Mouse (Mus musculus) embryonic facial prominence, embryonic 11.5 days (tissue): Measurements from ENCODE around the gene Fabp3. TPM values are rescaled to one million over a fixed set of nuclear protein-coding genes. Genes with fewer than 3 reads are reported as not detected.

ENCODE experiments used
- ATAC-seq: fragments of 200-750 bp; cut with Nextera tagmentation; replicated peaks from 2 replicates; pipeline ENCODE4 v1.8.0; 2017; ENCODE audit warnings: low read depth; ENCODE audit not compliant: insufficient number of reproducible peaks, low FRiP score, low TSS enrichment
- DNase-seq: peaks from one replicate; pipeline ENCODE4 v3.0.0-alpha.2; 2015; ENCODE audit warnings: low spot score
- H3K27ac ChIP-seq: fragments of 300-500 bp; sonication (generic); replicated peaks from 2 replicates; pipeline ENCODE4 v1.5.1; 2014; ENCODE audit warnings: mild to moderate bottlenecking, low read depth, low read length, control low read depth
- H3K27me3 ChIP-seq: fragments of 300-500 bp; sonication (generic); 2 replicates; pipeline ENCODE4 v1.6.1; 2014; ENCODE audit warnings: mild to moderate bottlenecking, low read length, moderate library complexity, mixed read lengths; ENCODE audit not compliant: control insufficient read depth, insufficient read depth
- H3K36me3 ChIP-seq: fragments of 300-500 bp; sonication (generic); replicated peaks from 2 replicates; pipeline ENCODE4 v1.6.1; 2014; ENCODE audit warnings: low read depth, mild to moderate bottlenecking, low read length, moderate library complexity, mixed read lengths; ENCODE audit not compliant: control insufficient read depth, insufficient read depth
- H3K4me1 ChIP-seq: fragments of 300-500 bp; sonication (generic); 2 replicates; pipeline ENCODE4 v1.6.1; 2014; ENCODE audit warnings: low read length, mixed read lengths; ENCODE audit not compliant: control insufficient read depth, insufficient read depth
- H3K4me2 ChIP-seq: fragments of 300-500 bp; sonication (generic); 2 replicates; pipeline ENCODE4 v1.6.1; 2014; ENCODE audit warnings: low read depth, mild to moderate bottlenecking, control low read depth, low read length, moderate library complexity
- H3K4me3 ChIP-seq: fragments of 300-500 bp; sonication (generic); 2 replicates; pipeline ENCODE4 v1.5.1; 2014; ENCODE audit warnings: low read depth, low read length, control low read depth
- H3K9ac ChIP-seq: fragments of 300-500 bp; sonication (generic); replicated peaks from 2 replicates; pipeline ENCODE4 v1.6.1; 2014; ENCODE audit warnings: mild to moderate bottlenecking, control low read depth, low read length
- H3K9me3 ChIP-seq: fragments of 300-500 bp; sonication (generic); replicated peaks from 2 replicates; pipeline ENCODE4 v1.6.1; 2016; ENCODE audit warnings: mild to moderate bottlenecking, low read length, inconsistent platforms, mixed read lengths; ENCODE audit not compliant: control insufficient read depth
- WGBS: fragments of 180-500 bp; shearing (Covaris S2); extraction: QIAGEN DNeasy Blood & Tissue Kit; methylation state at CpG from one replicate; pipeline ENCODE4 v1.1.7; 2014; 5-methylcytosine and 5-hydroxymethylcytosine counted together
- polyA plus RNA-seq: library from polyadenylated mRNA; unstranded; fragments of >200 nt; fragmentation: Nextera tagmentation; extraction: Ambion mirVana; gene quantifications from 2 replicates; pipeline ENCODE4 v1.2.1, GENCODE M21; 2014

The Fabp3 gene
- polyA plus RNA-seq, 1 experiment from 2014 or later, result 12.4 TPM

DNA sequence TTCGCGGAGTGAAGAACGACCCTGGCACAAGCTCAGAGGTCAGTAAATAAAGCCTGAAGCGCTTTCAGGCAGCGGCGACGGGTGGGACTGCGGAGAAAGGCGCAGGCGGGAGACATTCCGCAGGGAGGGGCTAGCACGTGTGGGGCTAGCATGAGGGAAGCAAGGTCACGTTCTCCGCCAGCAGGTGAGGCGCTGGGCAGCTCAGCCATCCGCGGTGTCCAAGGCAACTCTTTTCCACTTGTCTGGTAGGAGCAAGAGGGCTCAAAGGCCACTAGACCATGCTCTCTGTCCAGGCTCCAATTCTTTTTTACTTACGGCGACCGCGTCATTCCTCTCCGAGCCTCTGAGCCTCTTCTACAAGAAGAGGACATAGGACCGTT is 554 bp upstream of the Fabp3 start:
- Histone ChIP-seq H3K36me3 (no peaks in the 10 kb centered on the region), H3K4me1 (no peaks in the 10 kb centered on the region), H3K9me3 (no peaks in the 10 kb centered on the region), H3K4me3 (peak overlapping the region; percentile 44), H3K9ac (no peak overlapping the region), H3K4me2 (peak overlapping the region; percentile 91), H3K27ac (no peak overlapping the region), H3K27me3 (peaks cover 27% of the 10 kb centered on the region)
- ATAC-seq (no peak), DNase-seq (peak; percentile 75)
- 0% methylated on average over 22 of the region's 23 CpGs for WGBS

DNA sequence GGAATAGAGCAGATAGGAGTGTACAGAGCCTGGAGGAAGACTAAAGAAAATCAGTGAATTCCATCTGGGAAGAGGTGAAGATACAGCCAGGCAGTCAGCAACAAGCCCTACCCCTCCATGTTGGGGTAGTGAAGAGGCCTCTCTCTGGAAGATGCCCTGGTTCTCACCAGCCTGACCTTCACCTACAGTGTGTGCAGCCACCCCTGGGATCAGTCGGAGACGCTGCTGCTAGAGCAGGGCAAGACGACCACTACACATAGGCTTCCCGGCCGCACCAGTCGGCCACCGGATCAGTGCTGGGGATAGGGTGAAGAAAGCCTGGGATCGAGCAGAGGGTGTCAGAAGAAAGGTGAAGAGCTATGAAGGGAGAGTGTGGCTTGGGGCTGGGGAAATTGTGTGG is 859 bp downstream of the Fabp3 start:
- no peak for ATAC-seq
- H3K9ac ChIP-seq, result no peak overlapping the region
- H3K4me2 ChIP-seq, result peak overlapping the region; percentile 91
- peaks cover 27% of the 10 kb centered on the region for H3K27me3 ChIP-seq
- peak overlapping the region; percentile 44; the same call in 1 of the 2 replicates for H3K4me3 ChIP-seq
- WGBS, result 44% methylated on average over 8 of the region's 8 CpGs
- DNase-seq, result no peak
- no peaks in the 10 kb centered on the region for H3K4me1 ChIP-seq
- H3K9me3 ChIP-seq, result no peaks in the 10 kb centered on the region
- H3K27ac ChIP-seq, result no peak overlapping the region
- H3K36me3 ChIP-seq, result no peaks in the 10 kb centered on the region

DNA sequence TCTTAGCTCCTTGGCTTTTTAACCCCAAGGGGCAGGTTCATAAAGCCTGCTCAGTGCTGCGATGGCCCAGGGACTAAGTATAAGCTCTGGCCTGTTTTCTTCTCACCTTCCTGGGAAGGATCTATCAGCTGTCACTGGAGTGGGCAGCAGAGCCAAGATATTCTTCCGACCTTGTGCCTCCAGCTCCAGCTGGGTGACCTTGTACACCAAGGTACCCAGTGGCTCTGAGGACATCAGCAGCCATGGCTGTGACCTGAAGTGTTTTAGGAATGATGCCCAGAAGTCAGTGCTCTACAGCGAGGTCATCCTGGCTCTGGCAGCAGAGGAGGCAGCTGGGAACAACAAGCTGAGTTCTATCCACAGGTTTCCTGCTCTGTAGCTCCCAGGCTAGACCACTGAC is 4.1 kb downstream of the Fabp3 start:
- no peak for ATAC-seq
- peaks cover 20% of the 10 kb centered on the region for H3K27me3 ChIP-seq
- H3K4me2 ChIP-seq, result no peak overlapping the region

DNA sequence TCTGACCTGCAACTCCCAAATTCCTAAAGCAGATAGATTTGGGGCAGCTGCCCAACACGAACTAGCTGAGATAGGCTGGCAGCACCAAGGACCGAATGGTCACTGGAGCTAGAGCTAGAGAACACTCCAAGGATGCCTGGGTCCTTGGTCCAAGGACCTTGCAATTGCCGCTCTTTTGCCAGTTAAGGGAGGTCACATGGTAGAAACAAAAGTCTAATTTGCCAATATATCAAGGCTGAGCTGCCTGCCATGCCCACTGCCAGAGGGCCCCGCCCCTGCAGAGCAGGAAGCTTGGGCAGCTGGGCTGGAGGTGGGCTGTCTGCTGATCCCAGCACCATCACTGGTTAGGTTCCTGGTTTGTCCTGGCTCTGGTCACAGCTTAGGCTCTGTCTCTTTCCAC is 5.2 kb downstream of the Fabp3 start:
- no peaks in the 10 kb centered on the region for H3K4me1 ChIP-seq
- H3K27me3 ChIP-seq, result peaks cover 13% of the 10 kb centered on the region
- 94% methylated on average over 4 of the region's 4 CpGs for WGBS
- H3K9me3 ChIP-seq, result no peaks in the 10 kb centered on the region
- ATAC-seq (no peak), DNase-seq (no peak)
- H3K36me3 ChIP-seq, result 0 out of 2 replicates have a peak, but pooled peaks cover 2% of the 10 kb centered on the region
- no peak overlapping the region for H3K9ac ChIP-seq
- no peak overlapping the region for H3K4me2 ChIP-seq
- no peak overlapping the region for H3K27ac ChIP-seq
- no peak overlapping the region for H3K4me3 ChIP-seq

More for the DNA sequence above, 4.1 kb downstream of the Fabp3 start:
- Histone ChIP-seq H3K4me3 (no peak overlapping the region), H3K9me3 (no peaks in the 10 kb centered on the region), H3K4me1 (no peaks in the 10 kb centered on the region), H3K36me3 (0 out of 2 replicates have a peak, but pooled peaks cover 2% of the 10 kb centered on the region), H3K27ac (no peak overlapping the region), H3K9ac (no peak overlapping the region)
- DNase-seq, result no peak
- WGBS, result 86% methylated on average over 3 of the region's 3 CpGs

DNA sequence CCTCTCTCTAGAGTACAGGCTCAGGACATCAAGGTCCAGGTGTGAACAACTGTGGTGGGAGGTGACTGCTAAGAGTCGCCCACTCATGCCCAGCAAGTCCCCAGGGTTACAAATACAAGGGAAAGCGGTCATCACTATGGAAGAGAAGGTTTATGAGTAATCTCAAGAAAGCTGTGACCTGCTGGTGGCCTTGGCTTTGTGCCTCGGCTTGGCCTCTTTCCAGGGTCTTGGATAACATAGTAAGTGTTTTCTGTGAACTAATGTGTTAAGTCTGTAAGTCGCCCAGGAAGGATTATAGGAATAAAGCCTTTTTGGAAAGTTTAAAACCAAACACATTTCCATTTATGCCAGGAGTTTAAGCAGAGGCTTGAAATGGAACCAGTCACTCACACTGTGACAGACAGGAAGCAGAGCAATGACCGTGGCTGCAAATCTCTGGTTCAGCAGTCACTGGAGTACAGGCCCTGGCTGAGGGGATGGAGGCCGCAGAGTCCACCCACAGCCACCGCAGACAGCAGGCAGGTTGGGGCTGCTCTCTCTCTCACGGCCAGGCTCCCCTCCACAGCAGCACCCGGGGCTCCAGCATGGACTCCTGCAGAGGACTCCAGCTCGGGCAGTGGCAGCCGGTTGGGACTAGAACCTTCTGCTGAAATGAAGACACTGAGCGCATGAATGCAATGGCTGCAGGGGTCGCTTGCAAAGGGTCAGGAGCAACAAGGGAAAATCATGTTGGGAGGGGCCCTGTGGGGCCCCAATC is 7.6 kb downstream of the Fabp3 start:
- no peak for ATAC-seq
- no peaks in the 10 kb centered on the region for H3K4me1 ChIP-seq
- no peak overlapping the region for H3K27ac ChIP-seq
- no peak for DNase-seq
- H3K27me3 ChIP-seq, result no peaks in the 10 kb centered on the region; the same call in 1 of the 2 replicates
- no peak overlapping the region for H3K9ac ChIP-seq
- no peaks in the 10 kb centered on the region for H3K9me3 ChIP-seq
- H3K36me3 ChIP-seq, result peaks cover 2% of the 10 kb centered on the region; the same call in 1 of the 2 replicates
- no peak overlapping the region for H3K4me2 ChIP-seq
- 81% methylated on average over 13 of the region's 13 CpGs for WGBS
- no peak overlapping the region for H3K4me3 ChIP-seq

DNA sequence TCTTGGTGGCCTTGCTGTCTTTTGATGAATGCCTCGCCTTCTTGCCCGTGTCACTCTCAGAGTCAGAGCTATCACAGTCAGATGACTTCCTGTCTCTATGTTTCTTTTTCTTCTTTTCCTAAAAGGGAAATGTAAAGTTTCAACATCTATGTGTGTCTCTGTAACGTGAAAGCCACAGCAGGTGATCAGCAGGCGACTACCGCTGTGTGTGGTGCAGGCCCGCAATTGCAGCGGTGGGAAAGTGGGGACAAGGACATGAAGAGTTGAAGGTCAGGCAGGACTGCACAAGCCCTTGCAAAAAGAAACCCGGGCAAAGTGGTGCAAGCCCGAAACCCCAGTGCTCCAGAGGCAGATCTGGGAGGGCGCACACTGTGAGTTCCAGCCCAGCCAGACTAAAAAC is 8.3 kb downstream of the Fabp3 start:
- ATAC-seq (no peak), DNase-seq (no peak)
- Histone ChIP-seq H3K4me2 (no peak overlapping the region), H3K36me3 (peaks cover 2% of the 10 kb centered on the region; the same call in 1 of the 2 replicates), H3K27ac (no peak overlapping the region), H3K9ac (no peak overlapping the region), H3K9me3 (no peaks in the 10 kb centered on the region), H3K4me1 (no peaks in the 10 kb centered on the region), H3K27me3 (no peaks in the 10 kb centered on the region), H3K4me3 (no peak overlapping the region)
- WGBS, result 81% methylated on average over 10 of the region's 10 CpGs

GRCm38 (mm10) chr4:130318122-130318521 is 9.7 kb downstream of the Fabp3 start:
- H3K27ac ChIP-seq, result no peak overlapping the region
- 58% methylated on average over 3 of the region's 3 CpGs for WGBS
- no peaks in the 10 kb centered on the region for H3K27me3 ChIP-seq
- no peaks in the 10 kb centered on the region for H3K9me3 ChIP-seq
- H3K4me1 ChIP-seq, result no peaks in the 10 kb centered on the region
- ATAC-seq, result no peak
- no peak overlapping the region for H3K4me3 ChIP-seq
- no peak overlapping the region for H3K4me2 ChIP-seq
- H3K36me3 ChIP-seq, result peaks cover 2% of the 10 kb centered on the region; the same call in 1 of the 2 replicates
- DNase-seq, result no peak
- no peak overlapping the region for H3K9ac ChIP-seq

DNA sequence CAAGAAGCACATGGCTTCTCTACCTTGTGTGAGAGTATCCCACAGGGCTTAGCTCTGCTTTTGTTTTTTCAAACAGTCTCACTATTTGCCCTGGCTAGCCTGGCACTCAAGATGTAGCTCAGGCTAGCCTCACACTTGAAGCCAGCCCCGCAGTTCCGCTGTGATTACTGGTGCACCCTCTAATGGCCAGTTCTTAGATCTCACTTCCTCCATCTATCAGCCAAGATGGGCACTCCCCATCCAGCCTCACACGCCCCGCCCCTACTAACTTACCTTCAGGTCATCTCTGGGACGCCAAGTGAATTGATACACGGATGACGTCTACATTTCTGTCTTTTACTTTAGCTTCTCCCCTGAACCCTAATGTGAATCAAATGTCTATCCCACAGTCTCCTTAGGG is 11.2 kb downstream of the Fabp3 start:
- Histone ChIP-seq H3K4me2 (no peak overlapping the region), H3K9me3 (no peaks in the 10 kb centered on the region), H3K36me3 (peaks cover 2% of the 10 kb centered on the region; the same call in 1 of the 2 replicates), H3K27ac (no peak overlapping the region), H3K27me3 (no peaks in the 10 kb centered on the region), H3K4me3 (no peak overlapping the region), H3K9ac (no peak overlapping the region), H3K4me1 (no peaks in the 10 kb centered on the region)
- ATAC-seq (no peak), DNase-seq (no peak)
- WGBS, result 83% methylated on average over 7 of the region's 7 CpGs
